Mouse (Mus musculus) G1E (cell line): Measurements from ENCODE around the gene Actn3.

Experiments used
- CTCF ChIP-seq: IDR thresholded peaks from 2 replicates; pipeline ENCODE4 v1.5.1; 2012; ENCODE audit warnings: low read depth, low read length, inconsistent platforms, mixed read lengths
- GATA2 ChIP-seq: IDR thresholded peaks from 2 replicates; pipeline ENCODE4 v1.6.1; 2012; ENCODE audit warnings: low read depth, low read length, inconsistent platforms, borderline replicate concordance

DNA sequence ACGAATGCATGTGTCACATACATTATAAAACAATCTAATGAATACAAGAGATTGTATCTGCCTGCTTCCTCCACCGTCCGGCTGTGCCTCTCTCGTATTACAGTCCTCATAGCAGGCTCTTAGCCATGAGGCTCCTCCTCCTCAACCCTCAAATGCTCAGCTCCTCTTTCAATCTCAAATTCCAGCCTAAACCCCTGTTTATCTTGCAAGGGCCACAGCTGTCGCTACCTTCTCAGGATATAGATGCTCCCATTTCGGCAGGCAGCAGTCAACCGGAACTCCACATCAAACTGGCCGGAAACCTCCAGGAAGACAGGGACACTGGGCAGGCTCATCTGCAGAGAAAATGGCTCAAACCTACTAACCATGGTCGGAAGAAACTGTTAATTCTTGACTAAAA, 21.3 kb upstream of the Actn3 start:
- TF ChIP-seq CTCF (no peak), GATA2 (no peak)
